Mouse (Mus musculus) stomach, postnatal 0 days (tissue): ENCODE results near the gene Epb41l2. TPM values are rescaled to one million over a fixed set of nuclear protein-coding genes. Genes with fewer than 3 reads are reported as not detected.

Source experiments
- ATAC-seq: fragments of 200-750 bp; cut with Nextera tagmentation; 2 replicates; pipeline ENCODE4 v1.8.0; 2017; ENCODE audit not compliant: low FRiP score, low TSS enrichment
- DNase-seq: peaks from one replicate; pipeline ENCODE4 v3.0.0-alpha.2; 2016; ENCODE audit warnings: low spot score
- H3K27ac ChIP-seq: fragments of 300-500 bp; sonication (generic); replicated peaks from 2 replicates; pipeline ENCODE4 v1.5.1; 2014; ENCODE audit warnings: mild to moderate bottlenecking, control low read depth
- H3K27me3 ChIP-seq: fragments of 300-500 bp; sonication (generic); 2 replicates; pipeline ENCODE4 v1.6.1; 2014; ENCODE audit warnings: low read length; ENCODE audit not compliant: control insufficient read depth, insufficient read depth
- H3K36me3 ChIP-seq: fragments of 300-500 bp; sonication (generic); 2 replicates; pipeline ENCODE4 v1.6.1; 2014; ENCODE audit warnings: low read length, mixed read lengths; ENCODE audit not compliant: control insufficient read depth, insufficient read depth
- H3K4me1 ChIP-seq: fragments of 300-500 bp; sonication (generic); replicated peaks from 2 replicates; pipeline ENCODE4 v1.6.1; 2014; ENCODE audit warnings: antibody characterized with exemption; ENCODE audit not compliant: control insufficient read depth, insufficient read depth
- H3K4me2 ChIP-seq: fragments of 300-500 bp; sonication (generic); replicated peaks from 2 replicates; pipeline ENCODE4 v1.6.1; 2014; ENCODE audit warnings: low read depth, mild to moderate bottlenecking, control low read depth, moderate library complexity
- H3K4me3 ChIP-seq: fragments of 300-500 bp; sonication (generic); 2 replicates; pipeline ENCODE4 v1.5.1; 2014; ENCODE audit warnings: low read depth, low read length, control low read depth
- H3K9ac ChIP-seq: fragments of 300-500 bp; sonication (generic); 2 replicates; pipeline ENCODE4 v1.6.1; 2014; ENCODE audit warnings: mild to moderate bottlenecking, low read length, control low read depth, mixed read lengths
- H3K9me3 ChIP-seq: fragments of 300-500 bp; sonication (generic); 2 replicates; pipeline ENCODE4 v1.6.1; 2016; ENCODE audit warnings: low read length; ENCODE audit not compliant: control insufficient read depth
- CTCF ChIP-seq: IDR thresholded peaks from 2 replicates; pipeline ENCODE4 v1.5.1; 2016; ENCODE audit warnings: antibody characterized with exemption, low read depth, mild to moderate bottlenecking, moderate library complexity
- EP300 ChIP-seq: optimal IDR thresholded peaks from 2 replicates; pipeline ENCODE3; 2016; ENCODE audit warnings: antibody characterized with exemption
- WGBS: fragments of 180-500 bp; shearing (Covaris S2); extraction: QIAGEN DNeasy Blood & Tissue Kit; methylation state at CpG from one replicate; pipeline ENCODE4 v1.1.7; 2014; 5-methylcytosine and 5-hydroxymethylcytosine counted together
- polyA plus RNA-seq: library from polyadenylated mRNA; unstranded; fragments of >200 nt; fragmentation: Nextera tagmentation; extraction: Ambion mirVana; gene quantifications from 2 replicates; pipeline ENCODE4 v1.2.1, GENCODE M21; 2015

Gene Epb41l2
- polyA plus RNA-seq, 1 experiment from 2014 or later = 18.2 TPM

DNA sequence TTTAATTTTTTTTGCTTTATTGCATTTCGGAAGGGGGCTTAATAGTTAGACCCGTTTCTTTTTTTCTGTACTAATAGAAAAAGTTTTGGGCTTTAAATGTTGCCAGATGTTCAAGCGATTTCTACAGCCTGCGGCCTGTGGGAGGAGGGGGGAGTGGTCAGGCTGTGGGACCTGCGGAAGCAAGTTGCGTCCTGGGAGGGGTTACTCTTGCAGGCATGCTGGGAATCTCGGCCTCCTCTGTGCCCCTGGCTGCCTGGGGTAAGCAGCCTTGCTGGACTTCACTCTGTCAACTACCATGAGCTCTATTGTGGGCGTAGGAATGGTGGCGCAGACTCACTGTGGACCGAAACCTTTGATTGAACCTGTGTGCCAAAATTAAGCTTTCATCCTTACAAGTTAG, 22.4 kb downstream of the Epb41l2 start:
- H3K27ac ChIP-seq = no peak overlapping the region
- no peak overlapping the region for H3K4me3 ChIP-seq
- DNase-seq (peak; percentile 27), ATAC-seq (no peak)
- no peaks in the 10 kb centered on the region for H3K9me3 ChIP-seq
- no peak overlapping the region for H3K9ac ChIP-seq
- 62% methylated on average over 10 of the region's 10 CpGs for WGBS
- H3K4me2 ChIP-seq = no peak overlapping the region
- H3K27me3 ChIP-seq = no peaks in the 10 kb centered on the region
- no peaks in the 10 kb centered on the region for H3K4me1 ChIP-seq
- H3K36me3 ChIP-seq = no peaks in the 10 kb centered on the region
- TF ChIP-seq EP300 (no peak), CTCF (no peak)

DNA sequence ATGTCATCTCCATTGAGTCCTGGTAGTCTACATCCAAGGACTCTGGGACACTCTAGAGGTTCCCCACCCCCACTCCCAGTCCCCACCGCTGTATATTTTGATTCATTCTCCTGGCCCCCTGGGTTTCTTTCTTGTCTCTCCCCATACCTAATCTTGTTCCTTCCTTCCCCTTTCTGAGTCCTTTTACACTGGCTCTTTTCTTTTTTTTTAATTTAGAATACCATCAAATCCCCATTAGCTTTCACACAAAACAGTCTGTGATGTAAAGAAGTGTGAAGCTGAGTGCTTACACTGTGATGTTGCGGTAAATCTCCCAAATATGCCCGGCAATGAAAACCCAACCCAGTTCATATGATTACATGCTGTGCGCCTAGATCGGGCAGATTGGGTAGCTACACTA, 23.6 kb downstream of the Epb41l2 start:
- no peak overlapping the region for H3K9ac ChIP-seq
- no peaks in the 10 kb centered on the region for H3K9me3 ChIP-seq
- H3K27ac ChIP-seq = no peak overlapping the region
- H3K36me3 ChIP-seq = no peaks in the 10 kb centered on the region
- DNase-seq = no peak
- no peak overlapping the region for H3K4me2 ChIP-seq
- no peak for ATAC-seq
- H3K4me3 ChIP-seq = no peak overlapping the region
- no peaks in the 10 kb centered on the region for H3K4me1 ChIP-seq
- TF ChIP-seq EP300 (no peak), CTCF (no peak)
- 66% methylated on average over 5 of the region's 5 CpGs for WGBS
- no peaks in the 10 kb centered on the region for H3K27me3 ChIP-seq

DNA sequence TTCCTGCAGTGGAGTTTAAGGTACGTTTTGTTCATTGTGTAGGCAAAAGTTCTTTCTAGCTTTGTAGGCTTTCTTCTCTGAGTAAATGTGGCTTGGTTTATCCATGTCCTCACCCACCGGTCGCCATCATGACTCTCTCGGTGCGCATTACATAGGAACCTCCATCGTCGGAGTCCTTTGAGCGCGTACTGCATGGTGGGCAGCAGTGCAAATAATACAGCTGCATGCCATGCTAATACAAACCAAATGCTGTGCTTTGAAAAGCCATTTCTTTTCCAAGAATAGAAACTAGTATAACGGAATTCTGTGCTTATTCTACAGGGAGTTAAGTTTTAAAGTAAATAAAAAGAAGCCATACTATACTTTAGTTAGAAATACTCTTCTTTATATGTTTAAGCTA, 24.8 kb downstream of the Epb41l2 start:
- Histone ChIP-seq H3K36me3 (no peaks in the 10 kb centered on the region), H3K9ac (no peak overlapping the region), H3K27ac (no peak overlapping the region), H3K4me3 (no peak overlapping the region), H3K4me2 (no peak overlapping the region), H3K27me3 (no peaks in the 10 kb centered on the region), H3K9me3 (no peaks in the 10 kb centered on the region), H3K4me1 (no peaks in the 10 kb centered on the region)
- ATAC-seq (no peak), DNase-seq (no peak)
- TF ChIP-seq CTCF = no peak
- TF ChIP-seq EP300 = no peak
- 76% methylated on average over 10 of the region's 10 CpGs for WGBS

DNA sequence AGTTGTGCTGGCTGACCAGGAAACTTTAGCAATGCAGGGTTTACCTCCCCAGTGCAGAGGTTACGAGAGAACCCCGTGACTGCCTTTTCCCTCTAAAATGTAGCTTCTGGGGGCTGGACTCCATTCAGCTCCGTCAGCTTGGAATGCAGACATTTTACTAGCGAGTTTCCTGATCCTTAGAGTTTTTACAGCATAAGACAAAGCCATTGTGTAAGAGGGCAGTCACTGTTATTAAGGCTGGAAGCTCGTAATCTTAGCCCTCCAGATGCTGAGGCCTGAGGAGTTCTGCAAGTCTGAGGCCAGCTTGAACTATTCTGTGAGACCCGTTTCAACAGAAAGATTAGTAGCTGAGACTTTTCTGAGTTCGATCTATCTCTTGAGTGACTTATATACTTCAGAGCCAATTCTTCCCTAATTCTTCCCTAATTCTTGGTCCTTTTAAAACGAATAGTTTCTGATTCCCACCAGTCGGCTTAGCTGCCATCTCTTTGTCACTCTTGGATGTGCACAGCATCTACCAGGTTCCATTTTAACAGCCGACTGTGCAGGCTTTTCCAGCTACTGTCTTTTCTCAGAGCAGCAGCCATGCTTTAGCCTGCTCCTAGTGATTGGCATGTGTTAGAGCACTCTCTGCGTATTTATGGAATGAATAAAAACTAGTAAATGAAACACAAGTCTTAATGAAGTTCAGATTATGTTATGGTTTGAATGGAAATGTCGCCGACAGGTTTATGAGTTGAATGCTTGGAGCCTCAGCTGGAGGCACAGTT, 26.4 kb downstream of the Epb41l2 start:
- 56% methylated on average over 13 of the region's 13 CpGs for WGBS
- DNase-seq (no peak), ATAC-seq (no peak)
- H3K27me3 ChIP-seq = no peaks in the 10 kb centered on the region
- no peaks in the 10 kb centered on the region for H3K9me3 ChIP-seq
- H3K9ac ChIP-seq = no peak overlapping the region
- TF ChIP-seq CTCF = no peak
- no peak for TF ChIP-seq EP300
- H3K4me2 ChIP-seq = no peak overlapping the region
- H3K36me3 ChIP-seq = no peaks in the 10 kb centered on the region
- no peak overlapping the region for H3K4me3 ChIP-seq
- no peak overlapping the region for H3K27ac ChIP-seq
- no peaks in the 10 kb centered on the region for H3K4me1 ChIP-seq

- 73% methylated on average over 4 of the region's 4 CpGs for WGBS
- DNase-seq (no peak), ATAC-seq (no peak)
Observed at GRCm38 (mm10) chr10:25386868-25387267, 27.3 kb downstream of the Epb41l2 start.

DNA sequence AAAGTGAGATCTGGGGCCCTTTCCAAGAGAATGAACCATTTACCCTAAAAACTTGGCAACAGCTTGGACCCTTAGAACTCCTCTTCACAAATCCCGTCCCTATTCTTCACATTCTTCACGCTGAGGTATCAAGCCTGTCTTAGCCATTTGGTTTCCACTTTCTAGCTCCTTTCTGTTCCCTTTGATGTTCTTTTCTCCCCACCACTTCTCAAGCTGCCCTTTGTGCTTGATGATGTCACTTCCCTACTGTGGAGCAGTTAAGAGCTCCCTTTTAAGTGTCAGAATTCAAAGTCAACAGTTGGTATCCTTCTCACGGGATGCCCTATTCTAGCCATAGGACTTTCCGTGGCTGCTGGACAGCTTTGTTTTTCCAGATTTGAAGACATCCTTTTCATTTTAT, 27.7 kb downstream of the Epb41l2 start:
- H3K4me3 ChIP-seq = no peak overlapping the region
- TF ChIP-seq EP300 (no peak), CTCF (no peak)
- no peaks in the 10 kb centered on the region for H3K9me3 ChIP-seq
- WGBS = 38% methylated on average over 4 of the region's 4 CpGs
- no peaks in the 10 kb centered on the region for H3K27me3 ChIP-seq
- no peak for ATAC-seq
- H3K9ac ChIP-seq = no peak overlapping the region
- no peaks in the 10 kb centered on the region for H3K4me1 ChIP-seq
- H3K4me2 ChIP-seq = no peak overlapping the region
- DNase-seq = no peak
- no peak overlapping the region for H3K27ac ChIP-seq
- no peaks in the 10 kb centered on the region for H3K36me3 ChIP-seq

More at GRCm38 (mm10) chr10:25386868-25387267, 27.3 kb downstream of the Epb41l2 start:
- TF ChIP-seq EP300 (no peak), CTCF (no peak)
- no peaks in the 10 kb centered on the region for H3K27me3 ChIP-seq
- H3K4me2 ChIP-seq = no peak overlapping the region
- H3K36me3 ChIP-seq = no peaks in the 10 kb centered on the region
- H3K4me3 ChIP-seq = no peak overlapping the region
- no peak overlapping the region for H3K27ac ChIP-seq
- no peak overlapping the region for H3K9ac ChIP-seq
- H3K9me3 ChIP-seq = no peaks in the 10 kb centered on the region
- no peaks in the 10 kb centered on the region for H3K4me1 ChIP-seq
